Mouse (Mus musculus) ovary, adult 2 months (tissue): ENCODE results near the gene Onecut3. TPM values are rescaled to one million over a fixed set of nuclear protein-coding genes. Genes with fewer than 3 reads are reported as not detected.

Source experiments
- polyA plus RNA-seq: library from polyadenylated mRNA; depleted of rRNA; stranded (reverse); fragments of >200 nt; gene quantifications from 2 replicates; pipeline ENCODE4 v1.2.3, GENCODE M21; 2012; rRNA removed

Onecut3 gene
- 0.02 and 0.06 TPM in 2 replicates for polyA plus RNA-seq

GRCm38 (mm10) chr10:80494732-80495131, at the start of gene Onecut3:
Onecut3 (plus strand) TSS chr10:80494835.

GRCm38 (mm10) chr10:80538710-80539394, 44.2 kb downstream of the Onecut3 start, which contains the start of gene Atp8b3:
Atp8b3 (minus strand) TSS chr10:80539124.

DNA sequence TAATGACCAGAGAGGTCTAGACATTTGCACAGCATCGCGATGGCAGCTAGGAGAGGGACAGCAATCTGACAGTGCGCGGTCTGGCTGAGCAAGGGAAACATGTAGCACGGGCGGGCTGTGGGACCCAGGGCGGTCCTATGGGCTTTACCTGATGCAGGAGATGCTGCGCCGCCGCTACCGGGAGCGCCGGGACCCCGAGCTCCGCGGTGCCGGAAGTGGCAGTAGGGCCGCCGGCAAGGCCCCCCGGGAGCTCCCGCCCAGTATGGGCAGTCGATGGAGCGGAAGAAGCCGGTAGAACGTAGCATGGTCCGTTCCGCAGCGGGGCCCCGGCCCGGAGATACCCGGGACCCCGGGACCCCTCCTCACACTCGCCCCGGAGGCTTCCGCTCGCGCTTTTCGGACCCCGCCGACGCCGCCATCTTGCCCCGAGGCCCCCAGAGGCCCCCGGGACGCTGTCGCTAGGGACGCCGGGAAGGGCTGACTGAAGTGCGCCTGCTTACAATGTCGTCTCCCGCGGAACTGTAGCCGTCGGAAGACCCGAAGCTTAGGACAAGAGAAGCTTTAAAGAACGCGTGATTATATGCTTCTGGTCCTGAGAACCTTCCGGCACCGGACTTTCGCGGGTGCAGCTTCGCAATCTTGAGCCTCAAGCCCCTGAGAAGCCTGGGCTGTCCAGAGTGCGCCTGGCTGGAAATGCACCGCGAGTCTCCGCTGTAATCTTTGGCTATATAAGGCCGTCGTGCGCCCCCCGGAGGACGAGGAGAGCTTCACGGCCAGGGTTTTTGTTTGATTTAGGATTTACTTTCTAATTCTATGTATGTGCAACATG, 66.7 kb downstream of the Onecut3 start, which contains the start of gene Rexo1:
TSS of gene Rexo1 (minus strand) at position 445 of the 829 bp plus-strand sequence.

Other genes starting within 250 kb of the Onecut3 start
- gene Ndufs7, start 245.7 kb upstream of the Onecut3 start, polyA plus RNA-seq, result 763 TPM in 2 replicates
- 151 and 218 TPM in 2 replicates for gene Gamt, start 233.8 kb upstream of the Onecut3 start, polyA plus RNA-seq
- 82.9 and 83.0 TPM in 2 replicates for gene Dazap1, start 233.3 kb upstream of the Onecut3 start, polyA plus RNA-seq
- 1,795 and 1,851 TPM in 2 replicates for gene Rps15, start 202.4 kb upstream of the Onecut3 start, polyA plus RNA-seq
- 3.4 and 4.0 TPM in 2 replicates for gene Apc2, start 198.9 kb upstream of the Onecut3 start, polyA plus RNA-seq
- 71.0 and 75.2 TPM in 2 replicates for gene 2310011J03Rik, start 174.3 kb upstream of the Onecut3 start, polyA plus RNA-seq
- gene Pcsk4, start 165.3 kb upstream of the Onecut3 start, polyA plus RNA-seq, result 17.4 and 20.3 TPM in 2 replicates
- gene Reep6, start 164.9 kb upstream of the Onecut3 start, polyA plus RNA-seq, result 8.6 and 13.7 TPM in 2 replicates
- 18.5 and 21.2 TPM in 2 replicates for gene Adamtsl5, start 146.4 kb upstream of the Onecut3 start, polyA plus RNA-seq
- 8.2 and 10.0 TPM in 2 replicates for gene Plk5, start 138.4 kb upstream of the Onecut3 start, polyA plus RNA-seq
- 95.3 and 114 TPM in 2 replicates for gene Mex3d, start 107.2 kb upstream of the Onecut3 start, polyA plus RNA-seq
- gene Mbd3, start 95.3 kb upstream of the Onecut3 start, polyA plus RNA-seq, result 266 and 282 TPM in 2 replicates
- gene Uqcr11, start 88.0 kb upstream of the Onecut3 start, polyA plus RNA-seq, result 1,515 and 1,936 TPM in 2 replicates
- 199 and 209 TPM in 2 replicates for gene Tcf3, start 61.2 kb upstream of the Onecut3 start, polyA plus RNA-seq
- 0.19 and 0.22 TPM in 2 replicates for gene Atp8b3, start 44.3 kb downstream of the Onecut3 start, polyA plus RNA-seq
- 98.1 and 124 TPM in 2 replicates for gene Rexo1, start 66.7 kb downstream of the Onecut3 start, polyA plus RNA-seq
- 57.0 and 74.9 TPM in 2 replicates for gene Klf16, start 82.5 kb downstream of the Onecut3 start, polyA plus RNA-seq
- 395 and 572 TPM in 2 replicates for gene Abhd17a, start 95.5 kb downstream of the Onecut3 start, polyA plus RNA-seq
- 130 and 147 TPM in 2 replicates for gene Scamp4, start 108.0 kb downstream of the Onecut3 start, polyA plus RNA-seq
- gene Adat3, start 108.0 kb downstream of the Onecut3 start, polyA plus RNA-seq, result 31.5 and 40.6 TPM in 2 replicates
- 4.1 and 4.6 TPM in 2 replicates for gene Gm49322, start 111.2 kb downstream of the Onecut3 start, polyA plus RNA-seq
- gene Csnk1g2, start 128.0 kb downstream of the Onecut3 start, polyA plus RNA-seq, result 331 and 342 TPM in 2 replicates
- 158 and 164 TPM in 2 replicates for gene Btbd2, start 162.2 kb downstream of the Onecut3 start, polyA plus RNA-seq
- gene Mknk2, start 183.3 kb downstream of the Onecut3 start, polyA plus RNA-seq, result 264 and 300 TPM in 2 replicates
- 39.8 and 44.2 TPM in 2 replicates for gene Mob3a, start 207.1 kb downstream of the Onecut3 start, polyA plus RNA-seq
- gene Izumo4, start 207.3 kb downstream of the Onecut3 start, polyA plus RNA-seq, result 58.7 and 66.7 TPM in 2 replicates
- gene Ap3d1, start 247.4 kb downstream of the Onecut3 start, polyA plus RNA-seq, result 146 and 168 TPM in 2 replicates